In the genomic region with DNA sequence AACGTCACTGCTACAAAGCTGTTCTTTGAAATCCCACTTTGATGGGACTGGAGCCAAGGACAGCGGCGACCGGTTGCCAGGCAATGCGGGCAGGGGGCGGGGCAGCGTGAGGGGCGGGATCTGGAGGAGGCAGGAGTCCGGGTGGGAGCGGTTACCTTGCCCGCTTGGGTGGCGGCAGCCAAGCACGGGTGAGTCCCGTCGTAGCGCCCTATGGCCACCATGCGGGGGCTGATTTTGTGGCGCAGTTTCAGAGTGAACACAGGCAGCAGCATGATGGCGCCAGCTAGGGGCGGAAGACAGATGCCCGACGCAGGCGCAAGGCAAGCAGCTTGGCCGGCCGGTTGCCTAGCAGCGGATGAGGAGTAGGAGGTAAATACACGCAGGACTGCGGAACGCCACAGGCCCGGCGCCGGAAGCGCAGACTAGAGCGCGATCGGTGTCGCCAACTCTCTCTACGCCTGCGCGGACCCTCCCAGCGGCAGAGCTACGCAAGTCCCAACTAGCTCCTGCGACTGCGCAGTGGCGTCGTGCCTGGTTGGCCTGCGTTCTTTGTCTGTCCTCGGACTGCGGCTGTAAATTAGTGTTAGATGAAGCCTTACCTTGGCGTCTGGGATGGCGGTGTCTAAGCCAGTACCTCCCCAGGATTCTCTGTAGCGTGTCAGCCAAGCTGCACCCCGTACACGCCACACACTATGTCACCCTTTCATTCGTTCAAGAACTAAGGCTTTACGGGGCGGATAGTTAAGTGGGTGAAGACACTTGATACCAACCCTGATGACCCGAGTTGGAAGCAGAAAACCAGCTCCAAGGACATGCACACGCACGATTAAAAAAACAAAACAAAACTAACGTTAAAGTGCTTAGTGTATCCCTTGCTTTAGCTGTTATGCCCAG, we compare ENCODE assay signal across 8 mouse cellular contexts. TPM values are rescaled to one million over a fixed set of nuclear protein-coding genes. Genes with fewer than 3 reads are reported as not detected.
A peak's percentile ranks its signal among the peaks of the same experiment; 100 is the strongest.
DNase-seq lines count a peak whose midpoint lies in the region; ATAC-seq and TF ChIP-seq lines count a peak whose summit lies in the region.

Gene Bbs2 (minus strand): TSS at position 848 of the 894 bp plus-strand sequence.

- no peaks in the 10 kb centered on the region for H3K27me3 ChIP-seq in forebrain, embryonic 15.5 days

- ATAC-seq in forebrain, embryonic 15.5 days (replicated peaks) = peak; percentile 99
- peak; percentile 98 for ATAC-seq in neutrophil, adult 5-6 weeks (ENCODE audit: extremely low read depth, insufficient number of reproducible peaks, low FRiP score, poor library complexity, severe bottlenecking)

- peak within 1 kb of the TSS; percentile 78; the same call in 1 of the 2 replicates for H3K27ac ChIP-seq in ES-E14 (ENCODE audit: insufficient read depth, low read depth, low read length, poor library complexity, severe bottlenecking)
- peak within 1 kb of the TSS; percentile 98 for H3K27ac ChIP-seq in forebrain, embryonic 15.5 days (replicated peaks)

- TF ChIP-seq POLR2A in lung, adult 2 months (IDR thresholded peaks at IDR 0.05; ENCODE audit: borderline replicate concordance, extremely low read depth, low read depth, low read length) = peak; percentile 99

- H3K4me1 ChIP-seq in ES-E14 (ENCODE audit: control insufficient read depth in 2 of 2, insufficient read depth in 2 of 2, low read length in 2 of 2, poor library complexity in 1 of 2) = no peaks in the 10 kb centered on the region; a peak in 2 of 4 replicates
- peaks cover 12% of the 10 kb centered on the region for H3K4me1 ChIP-seq in forebrain, embryonic 15.5 days
- H3K4me1 ChIP-seq in lung, adult 2 months (ENCODE audit: control insufficient read depth, insufficient read depth, low read length) = peaks cover 2% of the 10 kb centered on the region; the same call in 1 of the 2 replicates

- H3K9ac ChIP-seq in ES-E14 (ENCODE audit: insufficient read depth, low read depth, low read length, poor library complexity, severe bottlenecking) = peak within 1 kb of the TSS; percentile 89
- peak within 1 kb of the TSS; percentile 65 for H3K9ac ChIP-seq in forebrain, embryonic 15.5 days (replicated peaks)

- WGBS in forebrain, embryonic 15.5 days = under 1% methylated on average over 61 of the region's 61 CpGs
- under 1% methylated on average over 61 of the region's 61 CpGs for WGBS in lung, adult 2 months

- intact Hi-C loops in heart, postnatal 25 days (cut with DNase I) = loop anchor here (2.0 to 5.0 kb wide), 2 partner anchors 96 to 114 kb away; partner anchors contain the start of gene Nup93

- TF ChIP-seq CTCF in lung, adult 2 months (IDR thresholded peaks at IDR 0.05; ENCODE audit: insufficient read depth, low read length) = no peak

- peak within 1 kb of the TSS; percentile 56 for H3K4me2 ChIP-seq in forebrain, embryonic 15.5 days (replicated peaks)

- H3K9me3 ChIP-seq in ES-E14 (ENCODE audit: control insufficient read depth, insufficient read depth, low read depth, low read length) = no peaks in the 10 kb centered on the region
- no peaks in the 10 kb centered on the region for H3K9me3 ChIP-seq in forebrain, embryonic 15.5 days

- in situ Hi-C loops in ES-E14 (cut with MboI; ENCODE audit: low sequenced_read_pairs in 2 of 2, unreplicated experiment in 2 of 2) = no loop called here

- peak within 1 kb of the TSS; percentile 54 to 84 for H3K4me3 ChIP-seq in ES-E14 (ENCODE audit: insufficient read depth in 1 of 2, low read depth in 1 of 2, low read length in 2 of 2, poor library complexity in 1 of 2, severe bottlenecking in 1 of 2)
- H3K4me3 ChIP-seq in forebrain, embryonic 15.5 days = peak within 1 kb of the TSS; percentile 61
- peak within 1 kb of the TSS; percentile 97 for H3K4me3 ChIP-seq in lung, adult 2 months (replicated peaks; ENCODE audit: extremely low read depth, low read depth, low read length)

- no peaks in the 10 kb centered on the region for H3K36me3 ChIP-seq in ES-E14 (ENCODE audit: control insufficient read depth, insufficient read depth, low read length, poor library complexity, severe bottlenecking)
- H3K36me3 ChIP-seq in forebrain, embryonic 15.5 days = no peaks in the 10 kb centered on the region

- DNase-seq in ES-E14 (ENCODE audit: low read depth, low spot score) = peak; percentile 97
- peak; percentile 100 for DNase-seq in cerebellum, adult 11-12 months
- DNase-seq in heart, postnatal 25 days (ENCODE audit: low spot score) = peak; percentile 99
- DNase-seq in layer of hippocampus, adult 18-20 months (ENCODE audit: low spot score in 2 of 2) = peak; percentile 100
- DNase-seq in lung, adult 2 months = peak; percentile 98
- peak; percentile 99 for DNase-seq in thymus, adult 18-20 months

TF ChIP-seq in ES-E14, 5 proteins besides CTCF, POLR2A, EP300 and RAD21:
- TF ChIP-seq HCFC1 (IDR thresholded peaks at IDR 0.05; ENCODE audit: borderline replicate concordance, insufficient read depth, low read length) (peak; percentile 73), ZNF384 (IDR thresholded peaks at IDR 0.05; ENCODE audit: low read depth, low read length) (no peak)

RNA-seq across cellular contexts. Expression of gene Bbs2, which starts in this region (rescaled TPM):
- total RNA-seq in ES-E14 (2012; rRNA removed) = 25.6 and 26.0 TPM in 2 replicates
- polyA plus RNA-seq in forebrain, embryonic 15.5 days (2015; fragmentation: Nextera tagmentation; extraction: Ambion mirVana) = 16.8 and 20.5 TPM in 2 replicates
- 1 to 10 TPM; 4.2 to 7.4 TPM for total RNA-seq in heart, postnatal 25 days (2021)
- total RNA-seq in layer of hippocampus, adult 18-20 months (2021) = 10 to 100 TPM; 26.1 to 28.5 TPM
- 16.0 and 21.5 TPM in 2 replicates for polyA plus RNA-seq in lung, adult 2 months (2012; rRNA removed)
- 16.3 and 19.9 TPM in 2 replicates for total RNA-seq in neutrophil, adult 5-6 weeks (2017)

Comparison
In these comparisons a context has a peak if more than half of its experiments do, and no peak if none do; other contexts are left out.
1. Peak in every context shown above with its lines: DNase-seq, ATAC-seq, H3K4me3 ChIP-seq and H3K27ac ChIP-seq.